Mouse (Mus musculus): Measurements from ENCODE around the gene Cdcp1. TPM values are rescaled to one million over a fixed set of nuclear protein-coding genes. Genes with fewer than 3 reads are reported as not detected.

The Cdcp1 gene
- polyA plus RNA-seq, 1 experiment, result 0.60 TPM

DNA sequence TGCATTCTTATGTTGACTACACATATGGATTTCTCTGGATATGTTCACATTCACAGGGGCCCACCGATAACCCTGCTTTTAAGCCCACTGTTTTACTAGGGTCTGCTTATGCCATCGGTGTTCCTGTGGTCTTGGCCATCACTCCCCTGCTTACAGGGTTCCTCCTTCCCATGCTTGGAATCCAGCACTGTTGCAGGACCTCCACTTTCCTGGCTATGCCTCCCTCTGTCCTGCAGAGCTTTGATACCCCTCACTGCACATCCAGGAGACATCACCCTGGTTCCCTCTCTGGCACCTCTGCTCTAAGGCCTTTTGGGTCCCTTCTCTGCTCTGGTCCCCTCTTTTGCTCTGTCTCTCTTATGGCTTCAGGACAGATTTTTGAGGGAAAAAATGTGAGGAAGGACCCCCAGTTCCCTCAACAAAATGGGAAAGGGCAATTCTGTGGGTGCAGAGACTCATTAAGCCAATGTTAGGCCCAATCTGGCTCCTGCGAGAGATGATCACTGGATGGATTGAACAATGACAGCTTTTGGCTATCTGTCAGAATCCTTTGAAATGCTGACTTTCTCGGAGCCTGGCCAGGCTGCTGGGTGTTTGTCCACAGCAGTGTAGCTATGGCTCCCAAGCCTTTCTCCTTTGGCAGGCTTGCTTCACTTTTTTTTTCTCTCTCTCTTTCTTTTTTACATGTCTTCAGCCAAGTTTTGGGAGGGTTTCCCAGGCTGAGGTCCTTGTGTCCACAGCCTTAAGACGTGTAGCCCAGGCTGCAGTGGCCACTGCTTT is 65.4 kb downstream of the Cdcp1 start, which contains the start of gene Clec3b:
TSS of gene Clec3b (plus strand) at position 706 of the 780 bp plus-strand sequence.
- TF ChIP-seq POLR2A (IDR thresholded peaks at IDR 0.05; ENCODE audit: borderline replicate concordance, extremely low read depth, insufficient read depth, insufficient read length, poor library complexity, severe bottlenecking), result no peak
- TF ChIP-seq CTCF (IDR thresholded peaks at IDR 0.05; ENCODE audit: borderline replicate concordance, extremely low read depth, insufficient read depth, insufficient read length), result no peak
- DNase-seq (ENCODE audit: low read depth), result peak; percentile 11

GRCm38 (mm10) chr9:123148430-123148829 is 67.4 kb downstream of the Cdcp1 start:
- DNase-seq (ENCODE audit: low read depth), result no peak
- TF ChIP-seq CTCF (IDR thresholded peaks at IDR 0.05; ENCODE audit: borderline replicate concordance, extremely low read depth, insufficient read depth, insufficient read length) (no peak), POLR2A (IDR thresholded peaks at IDR 0.05; ENCODE audit: borderline replicate concordance, extremely low read depth, insufficient read depth, insufficient read length, poor library complexity, severe bottlenecking) (no peak)

DNA sequence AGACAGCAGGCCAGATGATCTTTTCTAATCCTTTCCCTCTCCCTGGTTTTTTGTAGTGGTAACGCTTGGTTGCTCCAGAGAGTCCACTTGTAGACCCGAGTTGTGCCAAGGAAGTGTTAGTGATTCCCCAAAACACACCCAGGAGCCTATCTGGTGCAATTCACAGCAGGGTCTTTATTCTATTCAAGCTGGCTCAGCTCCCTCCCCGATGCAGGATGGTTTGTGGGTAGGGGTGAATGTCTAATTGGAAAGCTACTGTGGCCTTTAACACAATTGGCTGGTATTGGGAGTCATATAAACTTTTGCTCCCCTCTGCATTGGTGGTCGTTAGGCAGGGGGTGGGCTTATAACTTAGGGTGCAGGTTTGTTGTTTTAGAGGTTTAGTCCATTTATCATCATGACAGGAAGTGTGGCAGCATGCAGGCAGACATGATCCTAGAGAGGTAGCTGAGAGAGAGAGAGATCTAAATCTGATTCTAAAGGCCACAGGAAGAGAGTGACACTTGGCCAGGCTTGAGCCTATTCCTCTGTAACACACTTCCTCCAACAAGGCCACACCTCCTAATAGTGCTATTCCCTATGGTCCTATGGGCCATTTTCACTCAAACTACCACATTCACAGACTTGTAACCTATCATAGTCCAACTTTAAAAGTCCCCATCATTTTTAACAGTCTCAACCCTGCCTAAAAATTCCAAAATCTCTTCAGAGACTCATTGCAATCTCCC is 75.8 kb downstream of the Cdcp1 start:
- no peak for DNase-seq (ENCODE audit: low read depth)
- no peak for TF ChIP-seq POLR2A (IDR thresholded peaks at IDR 0.05; ENCODE audit: borderline replicate concordance, extremely low read depth, insufficient read depth, insufficient read length, poor library complexity, severe bottlenecking)
- TF ChIP-seq CTCF (IDR thresholded peaks at IDR 0.05; ENCODE audit: borderline replicate concordance, extremely low read depth, insufficient read depth, insufficient read length), result no peak

- TF ChIP-seq POLR2A (IDR thresholded peaks at IDR 0.05; ENCODE audit: borderline replicate concordance, extremely low read depth, insufficient read depth, insufficient read length, poor library complexity, severe bottlenecking) (no peak), CTCF (IDR thresholded peaks at IDR 0.05; ENCODE audit: borderline replicate concordance, extremely low read depth, insufficient read depth, insufficient read length) (no peak)
- peak; percentile 38 for DNase-seq (ENCODE audit: low read depth)
These were observed 76.9 kb downstream of the Cdcp1 start for GRCm38 (mm10) chr9:123138891-123139474.

- TF ChIP-seq POLR2A (IDR thresholded peaks at IDR 0.05; ENCODE audit: borderline replicate concordance, extremely low read depth, insufficient read depth, insufficient read length, poor library complexity, severe bottlenecking), result no peak
- no peak for TF ChIP-seq CTCF (IDR thresholded peaks at IDR 0.05; ENCODE audit: borderline replicate concordance, extremely low read depth, insufficient read depth, insufficient read length)
- DNase-seq (ENCODE audit: low read depth), result no peak
These were observed 78.7 kb downstream of the Cdcp1 start for GRCm38 (mm10) chr9:123136953-123137682.

- no peak for DNase-seq (ENCODE audit: low read depth)
- no peak for TF ChIP-seq POLR2A (IDR thresholded peaks at IDR 0.05; ENCODE audit: borderline replicate concordance, extremely low read depth, insufficient read depth, insufficient read length, poor library complexity, severe bottlenecking)
These were observed 82.8 kb downstream of the Cdcp1 start for GRCm38 (mm10) chr9:123132994-123133393.

GRCm38 (mm10) chr9:123127663-123128062 is 88.2 kb downstream of the Cdcp1 start:
- no peak for TF ChIP-seq CTCF (IDR thresholded peaks at IDR 0.05; ENCODE audit: borderline replicate concordance, extremely low read depth, insufficient read depth, insufficient read length)
- TF ChIP-seq POLR2A (IDR thresholded peaks at IDR 0.05; ENCODE audit: borderline replicate concordance, extremely low read depth, insufficient read depth, insufficient read length, poor library complexity, severe bottlenecking), result no peak

GRCm38 (mm10) chr9:123124413-123124981 is 91.3 kb downstream of the Cdcp1 start:
- DNase-seq (ENCODE audit: low read depth), result no peak
- TF ChIP-seq CTCF (IDR thresholded peaks at IDR 0.05; ENCODE audit: borderline replicate concordance, extremely low read depth, insufficient read depth, insufficient read length) (no peak), POLR2A (IDR thresholded peaks at IDR 0.05; ENCODE audit: borderline replicate concordance, extremely low read depth, insufficient read depth, insufficient read length, poor library complexity, severe bottlenecking) (no peak)

More at GRCm38 (mm10) chr9:123127663-123128062, 88.2 kb downstream of the Cdcp1 start:
- no peak for DNase-seq (ENCODE audit: low read depth)

GRCm38 (mm10) chr9:123123571-123124412 is 92.0 kb downstream of the Cdcp1 start:
- TF ChIP-seq CTCF (IDR thresholded peaks at IDR 0.05; ENCODE audit: borderline replicate concordance, extremely low read depth, insufficient read depth, insufficient read length) (peak; percentile 76; the same call in 1 of the 2 replicates), POLR2A (IDR thresholded peaks at IDR 0.05; ENCODE audit: borderline replicate concordance, extremely low read depth, insufficient read depth, insufficient read length, poor library complexity, severe bottlenecking) (no peak)
- DNase-seq (ENCODE audit: low read depth), result peak; percentile 40

DNA sequence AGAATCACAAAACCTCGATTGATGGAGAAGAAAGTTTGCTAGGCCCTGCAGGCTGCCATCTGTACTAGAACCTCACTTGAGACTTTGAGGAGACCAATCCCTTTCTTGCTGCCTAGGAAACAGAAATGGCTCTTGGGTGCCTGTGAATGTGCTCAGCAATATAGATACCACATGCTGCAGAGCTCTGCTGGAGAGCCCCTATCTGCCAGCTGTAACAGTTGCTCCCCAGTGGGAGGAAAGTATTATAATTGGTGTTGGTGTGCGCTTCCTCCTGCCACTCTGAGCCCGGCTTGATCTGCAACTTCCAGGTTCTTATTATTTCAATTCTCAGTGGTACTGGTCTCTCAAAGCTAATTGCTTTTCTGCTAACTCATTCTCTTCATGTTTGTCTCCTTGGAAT is 92.8 kb downstream of the Cdcp1 start:
- TF ChIP-seq POLR2A (IDR thresholded peaks at IDR 0.05; ENCODE audit: borderline replicate concordance, extremely low read depth, insufficient read depth, insufficient read length, poor library complexity, severe bottlenecking) (no peak), CTCF (IDR thresholded peaks at IDR 0.05; ENCODE audit: borderline replicate concordance, extremely low read depth, insufficient read depth, insufficient read length) (no peak)
- no peak for DNase-seq (ENCODE audit: low read depth)

Other genes with a start within 250 kb of the Cdcp1 start
- gene Tmem42, start 194.7 kb downstream of the Cdcp1 start, polyA plus RNA-seq (2012; rRNA removed), result 16.5 and 19.1 TPM in 2 replicates
- 0.54 and 0.71 TPM in 2 replicates for gene Tgm4, start 181.3 kb downstream of the Cdcp1 start, polyA plus RNA-seq (2012; rRNA removed)
- gene Zdhhc3, start 102.8 kb downstream of the Cdcp1 start, polyA plus RNA-seq (2012; rRNA removed), result 85.5 and 92.3 TPM in 2 replicates
- 64.4 and 85.6 TPM in 2 replicates for gene Exosc7, start 102.8 kb downstream of the Cdcp1 start, polyA plus RNA-seq (2012; rRNA removed)
- 3.7 and 5.0 TPM in 2 replicates for gene Clec3b, start 65.1 kb downstream of the Cdcp1 start, polyA plus RNA-seq (2012; rRNA removed)
- 47.3 and 54.0 TPM in 2 replicates for gene Tmem158, start 44.7 kb upstream of the Cdcp1 start, polyA plus RNA-seq (2012; rRNA removed)
- gene Lars2, start 150.9 kb upstream of the Cdcp1 start, polyA plus RNA-seq (2012; rRNA removed), result 356 and 1,494 TPM in 2 replicates